Mouse (Mus musculus) liver, embryonic 14 days (tissue): Measurements from ENCODE around the gene Fam208a. TPM values are rescaled to one million over a fixed set of nuclear protein-coding genes. Genes with fewer than 3 reads are reported as not detected.

Source experiments
- polyA plus RNA-seq: library from polyadenylated mRNA; depleted of rRNA; stranded (reverse); fragments of >200 nt; gene quantifications from 2 replicates; pipeline ENCODE4 v1.2.3, GENCODE M21; 2012; rRNA removed

The Fam208a gene
- 8.4 and 10.3 TPM in 2 replicates for polyA plus RNA-seq

GRCm38 (mm10) chr14:27428573-27428972 lies at the start of gene Fam208a:
Gene Fam208a (plus strand): TSS chr14:27428834.

GRCm38 (mm10) chr14:27507894-27508643 lies 79.4 kb downstream of the Fam208a start, which contains the start of gene Ccdc66:
Gene Ccdc66 (minus strand): TSS chr14:27508460.

Other genes starting within 250 kb of the Fam208a start
- 3.4 and 3.9 TPM in 2 replicates for gene Ccdc66, start 79.6 kb downstream of the Fam208a start, polyA plus RNA-seq
- 0.54 and 0.69 TPM in 2 replicates for gene Erc2, start 193.6 kb downstream of the Fam208a start, polyA plus RNA-seq